Mouse (Mus musculus) forebrain, postnatal 0 days (tissue): Measurements from ENCODE around the gene Zp3r. TPM values are rescaled to one million over a fixed set of nuclear protein-coding genes. Genes with fewer than 3 reads are reported as not detected.

Experiments used
- ATAC-seq: fragments of 200-750 bp; cut with Nextera tagmentation; 2 replicates; pipeline ENCODE4 v1.8.0; 2017; ENCODE audit warnings: mild to moderate bottlenecking, moderate library complexity
- DNase-seq: peaks from one replicate; pipeline ENCODE4 v3.0.0-alpha.2; 2015
- H3K27ac ChIP-seq: fragments of 300-500 bp; sonication (generic); 2 replicates; pipeline ENCODE4 v1.5.1; 2014; ENCODE audit warnings: low read depth, mild to moderate bottlenecking, antibody characterized with exemption, low read length, moderate library complexity, mixed read lengths
- H3K27me3 ChIP-seq: fragments of 300-500 bp; sonication (generic); 2 replicates; pipeline ENCODE4 v1.6.1; 2014; ENCODE audit warnings: mild to moderate bottlenecking, low read length, mixed read lengths; ENCODE audit not compliant: insufficient read depth
- H3K36me3 ChIP-seq: fragments of 300-500 bp; sonication (generic); 2 replicates; pipeline ENCODE4 v1.6.1; 2014; ENCODE audit warnings: mild to moderate bottlenecking, moderate library complexity; ENCODE audit not compliant: insufficient read depth
- H3K4me1 ChIP-seq: fragments of 300-500 bp; sonication (generic); 2 replicates; pipeline ENCODE4 v1.6.1; 2014; ENCODE audit warnings: antibody characterized with exemption; ENCODE audit not compliant: insufficient read depth
- H3K4me2 ChIP-seq: fragments of 300-500 bp; sonication (generic); 2 replicates; pipeline ENCODE4 v1.6.1; 2014; ENCODE audit warnings: low read depth, mild to moderate bottlenecking, moderate library complexity
- H3K4me3 ChIP-seq: fragments of 300-500 bp; sonication (generic); 2 replicates; pipeline ENCODE4 v1.5.1; 2014; ENCODE audit warnings: low read depth, low read length, mixed read lengths
- H3K9ac ChIP-seq: fragments of 300-500 bp; sonication (generic); 2 replicates; pipeline ENCODE4 v1.6.1; 2014; ENCODE audit warnings: mild to moderate bottlenecking
- H3K9me3 ChIP-seq: fragments of 300-500 bp; sonication (generic); 2 replicates; pipeline ENCODE4 v1.6.1; 2016; ENCODE audit warnings: low read length
- CTCF ChIP-seq: sonication (generic); IDR thresholded peaks from 2 replicates; pipeline ENCODE4 v1.5.1; 2016; ENCODE audit warnings: antibody characterized with exemption, control low read depth, low read depth
- WGBS: fragments of 180-500 bp; shearing (Covaris S2); extraction: QIAGEN DNeasy Blood & Tissue Kit; methylation state at CpG from one replicate; pipeline ENCODE4 v1.1.7; 2014; 5-methylcytosine and 5-hydroxymethylcytosine counted together
- polyA plus RNA-seq: library from polyadenylated mRNA; unstranded; fragments of >200 nt; fragmentation: Nextera tagmentation; extraction: Ambion mirVana; gene quantifications from 2 replicates; pipeline ENCODE4 v1.2.1, GENCODE M21; 2015
- total RNA-seq: library from RNA; depleted of rRNA; stranded (reverse); fragments of >200 nt; gene quantifications from 2 replicates; pipeline ENCODE4 v1.2.3, GENCODE M21; 2014; rRNA removed

Gene Zp3r
- total and polyA plus RNA-seq, 2 experiments from 2014 or later, result not detected

DNA sequence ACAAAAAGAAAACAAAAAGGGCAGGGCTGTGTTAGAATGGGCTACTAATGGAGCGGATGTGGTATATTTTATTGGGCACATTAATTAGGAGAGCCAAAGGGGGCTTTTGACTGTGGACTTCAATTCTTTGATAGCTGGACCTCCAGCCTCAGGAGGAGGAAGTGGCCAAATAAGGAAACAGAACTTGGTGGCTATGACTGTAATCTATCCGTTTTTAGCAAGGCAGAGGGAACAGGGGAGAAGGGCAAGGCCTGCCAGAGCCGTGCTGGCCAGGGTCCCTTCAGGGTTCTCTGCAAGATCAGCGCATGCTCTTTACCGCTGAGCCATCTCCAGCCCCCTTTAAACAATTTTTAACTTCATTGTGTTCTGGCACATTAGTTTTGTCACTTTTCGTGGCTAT lies 79.7 kb downstream of the Zp3r start:
- no peak for TF ChIP-seq CTCF
- H3K9ac ChIP-seq, result no peak overlapping the region
- no peak overlapping the region for H3K27ac ChIP-seq
- 81% methylated on average over 6 of the region's 6 CpGs for WGBS
- H3K4me2 ChIP-seq, result no peak overlapping the region
- H3K4me3 ChIP-seq, result no peak overlapping the region
- DNase-seq (no peak), ATAC-seq (no peak)
- no peaks in the 10 kb centered on the region for H3K36me3 ChIP-seq
- no peaks in the 10 kb centered on the region for H3K27me3 ChIP-seq
- no peaks in the 10 kb centered on the region for H3K9me3 ChIP-seq
- no peaks in the 10 kb centered on the region for H3K4me1 ChIP-seq

DNA sequence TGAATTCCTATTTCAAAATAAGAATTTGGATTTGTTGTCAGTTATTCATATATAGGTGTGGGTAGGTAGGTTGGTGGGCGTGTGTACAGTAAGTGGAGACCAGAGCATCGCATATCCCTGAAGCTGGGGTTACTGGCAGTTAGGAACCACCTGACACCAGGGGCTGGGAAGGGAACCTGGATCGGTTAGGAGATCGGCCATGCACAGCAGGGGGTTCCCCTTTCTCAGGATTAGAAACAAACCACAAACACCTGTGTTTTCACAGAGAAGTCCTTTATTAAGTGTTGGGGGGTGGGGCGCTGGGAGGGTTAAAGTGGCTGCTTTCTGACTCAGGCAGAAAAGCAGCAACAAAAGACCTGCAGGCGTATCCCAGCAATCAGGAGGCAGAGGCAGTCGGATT lies 80.3 kb downstream of the Zp3r start:
- DNase-seq (no peak), ATAC-seq (no peak)
- H3K4me1 ChIP-seq, result no peaks in the 10 kb centered on the region

DNA sequence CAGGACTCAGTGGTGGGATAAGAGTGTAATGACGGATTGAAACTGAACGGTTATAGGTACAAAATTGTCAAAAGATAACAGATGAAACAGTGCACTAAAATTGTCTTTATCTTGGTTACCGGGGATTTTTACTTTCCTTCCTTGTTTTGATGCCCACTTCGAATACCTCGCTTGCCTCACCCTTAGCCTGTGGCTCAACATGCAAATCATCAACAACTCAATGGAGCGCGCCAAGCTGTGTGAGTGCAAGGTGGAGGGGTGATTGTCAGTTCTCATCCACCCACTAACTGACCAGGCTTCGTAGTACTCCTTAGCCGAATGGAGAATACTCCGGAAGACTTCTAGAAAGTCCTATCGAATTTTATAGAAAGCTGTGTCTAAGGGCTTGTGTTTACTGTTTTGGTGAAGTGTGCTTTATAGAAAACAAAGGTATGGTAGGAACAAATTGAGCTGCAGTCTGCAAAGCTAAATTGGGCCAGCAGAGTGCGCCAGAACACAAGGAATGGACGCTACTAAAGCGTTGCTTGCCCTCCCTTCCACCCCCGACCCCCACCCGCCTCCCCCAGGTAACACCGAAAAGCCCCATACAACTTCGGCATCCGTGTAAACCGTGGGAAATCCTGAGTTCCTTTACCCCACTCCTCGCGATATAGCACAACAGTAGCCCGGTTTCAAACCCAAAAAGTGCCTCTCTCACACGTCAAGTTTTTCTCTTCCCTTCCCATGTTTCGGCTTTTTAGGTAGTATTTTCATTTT lies 81.6 kb downstream of the Zp3r start:
- H3K27me3 ChIP-seq, result no peaks in the 10 kb centered on the region
- H3K4me3 ChIP-seq, result peak overlapping the region; percentile 21
- peak; percentile 72 for TF ChIP-seq CTCF
- H3K36me3 ChIP-seq, result no peaks in the 10 kb centered on the region
- H3K4me1 ChIP-seq, result no peaks in the 10 kb centered on the region
- H3K4me2 ChIP-seq, result peak overlapping the region; percentile 40
- H3K27ac ChIP-seq, result no peak overlapping the region
- ATAC-seq (0 out of 2 replicates have a peak, but pooled peaks have one; percentile 20), DNase-seq (peak; percentile 58)
- no peak overlapping the region for H3K9ac ChIP-seq
- 24% methylated on average over 25 of the region's 25 CpGs for WGBS
- H3K9me3 ChIP-seq, result no peaks in the 10 kb centered on the region

More for the DNA sequence above, 80.3 kb downstream of the Zp3r start:
- Histone ChIP-seq H3K4me2 (no peak overlapping the region), H3K4me3 (no peak overlapping the region), H3K27me3 (no peaks in the 10 kb centered on the region), H3K9me3 (no peaks in the 10 kb centered on the region), H3K27ac (no peak overlapping the region), H3K36me3 (no peaks in the 10 kb centered on the region), H3K9ac (no peak overlapping the region)
- 58% methylated on average over 7 of the region's 7 CpGs for WGBS
- TF ChIP-seq CTCF, result no peak

Other genes starting within 250 kb of the Zp3r start
- not detected in 2 replicates for gene Cd55b, start 206.6 kb downstream of the Zp3r start, total RNA-seq
- gene Cd55b, start 206.6 kb downstream of the Zp3r start, polyA plus RNA-seq, result not detected in 2 replicates
- 7.8 and 11.0 TPM in 2 replicates for gene Cd55, start 166.9 kb downstream of the Zp3r start, total RNA-seq
- 5.6 and 9.0 TPM in 2 replicates for gene Cd55, start 166.9 kb downstream of the Zp3r start, polyA plus RNA-seq
- gene C4bp, start 32.0 kb upstream of the Zp3r start, total RNA-seq, result not detected in 2 replicates
- gene C4bp, start 32.0 kb upstream of the Zp3r start, polyA plus RNA-seq, result not detected in 2 replicates
- gene Gm29427, start 86.2 kb upstream of the Zp3r start, total RNA-seq, result 0.43 TPM in 1 of 2 replicates, not detected in the other
- not detected in 2 replicates for gene Gm29427, start 86.2 kb upstream of the Zp3r start, polyA plus RNA-seq
- gene Yod1, start 87.7 kb upstream of the Zp3r start, total RNA-seq, result 11.6 and 16.4 TPM in 2 replicates
- 16.0 and 18.9 TPM in 2 replicates for gene Yod1, start 87.7 kb upstream of the Zp3r start, polyA plus RNA-seq
- 39.5 and 42.0 TPM in 2 replicates for gene Pfkfb2, start 99.6 kb upstream of the Zp3r start, total RNA-seq
- 14.6 and 20.2 TPM in 2 replicates for gene Pfkfb2, start 99.6 kb upstream of the Zp3r start, polyA plus RNA-seq
- gene AA986860, start 102.4 kb upstream of the Zp3r start, total RNA-seq, result 0.33 and 0.69 TPM in 2 replicates
- 0.29 and 0.48 TPM in 2 replicates for gene AA986860, start 102.4 kb upstream of the Zp3r start, polyA plus RNA-seq
- gene Fcamr, start 171.3 kb upstream of the Zp3r start, total RNA-seq, result 0.19 TPM in 1 of 2 replicates, not detected in the other
- gene Fcamr, start 171.3 kb upstream of the Zp3r start, polyA plus RNA-seq, result not detected in 2 replicates
- 0.08 TPM in 1 of 2 replicates, not detected in the other for gene Pigr, start 197.1 kb upstream of the Zp3r start, total RNA-seq
- not detected in 2 replicates for gene Pigr, start 197.1 kb upstream of the Zp3r start, polyA plus RNA-seq
- not detected in 2 replicates for gene Fcmr, start 236.0 kb upstream of the Zp3r start, total RNA-seq
- gene Fcmr, start 236.0 kb upstream of the Zp3r start, polyA plus RNA-seq, result 1.1 and 1.8 TPM in 2 replicates